Mouse (Mus musculus) naive thymus-derived CD4-positive, alpha-beta T cell, adult 2 months (primary cell): ENCODE results near the gene Platr17.

Experiments used
- DNase-seq: peaks from one replicate; pipeline ENCODE4 v3.0.0-alpha.2; 2011; ENCODE audit warnings: low read depth

Platr17 gene

DNA sequence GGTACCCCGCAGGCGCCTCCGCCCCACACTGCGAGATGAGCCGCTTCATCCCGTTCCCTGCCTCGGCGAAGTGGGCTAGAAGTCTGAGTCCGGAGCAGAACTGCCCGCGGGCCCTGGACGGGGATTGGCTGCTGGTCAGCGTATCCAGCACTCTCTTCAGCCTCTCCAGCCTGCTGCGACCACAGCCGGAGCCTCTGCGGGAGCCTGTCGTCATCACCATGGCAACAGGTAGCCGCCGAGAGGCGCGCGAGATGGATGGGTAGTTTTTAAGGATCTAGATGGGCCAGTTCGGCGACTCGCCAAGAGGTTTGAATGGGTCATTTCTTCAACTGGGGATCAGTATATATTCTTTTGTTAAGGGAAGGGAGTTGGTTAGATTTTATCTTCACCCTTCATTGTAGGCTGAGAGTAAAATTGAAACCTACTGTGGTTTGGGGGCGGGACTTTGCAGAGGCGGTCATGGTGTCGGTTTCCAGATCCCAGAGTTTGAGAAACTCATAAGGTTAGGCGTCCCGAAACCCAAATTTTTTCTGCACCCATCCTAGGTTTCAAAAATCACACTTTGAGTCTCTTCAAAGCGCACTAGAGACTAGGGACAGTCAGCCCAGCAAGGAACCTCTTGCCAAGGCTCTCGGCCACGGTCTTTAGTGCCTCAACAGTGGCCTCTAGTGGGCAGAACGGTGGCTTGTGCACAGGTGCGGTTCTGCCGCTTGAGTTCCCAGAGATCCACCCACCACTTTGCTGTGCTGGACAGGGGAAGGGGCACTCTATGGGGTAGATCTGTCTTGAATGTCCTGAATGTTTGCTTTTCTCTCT, 15.6 kb downstream of the Platr17 start:
- peak; percentile 93 for DNase-seq

DNA sequence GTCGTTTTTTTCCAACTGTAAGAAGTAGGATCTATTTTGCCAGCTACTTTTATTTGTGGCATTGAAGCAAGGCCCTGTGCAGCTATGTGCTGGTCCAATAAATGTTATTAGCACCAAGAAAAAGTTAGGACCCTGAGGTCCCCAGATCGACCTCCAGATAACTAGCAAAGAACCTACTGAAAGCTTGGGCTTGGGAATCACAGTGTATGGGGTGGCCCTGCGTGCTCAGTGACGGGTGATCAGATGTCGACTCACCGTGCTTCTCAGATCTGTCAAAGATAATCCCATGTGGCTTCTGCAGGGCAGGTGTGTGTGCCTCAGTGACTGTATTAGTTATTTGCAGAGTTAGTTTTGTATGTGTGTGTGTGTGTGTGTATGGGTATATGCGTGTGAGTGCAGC, 16.4 kb downstream of the Platr17 start:
- DNase-seq = no peak

DNA sequence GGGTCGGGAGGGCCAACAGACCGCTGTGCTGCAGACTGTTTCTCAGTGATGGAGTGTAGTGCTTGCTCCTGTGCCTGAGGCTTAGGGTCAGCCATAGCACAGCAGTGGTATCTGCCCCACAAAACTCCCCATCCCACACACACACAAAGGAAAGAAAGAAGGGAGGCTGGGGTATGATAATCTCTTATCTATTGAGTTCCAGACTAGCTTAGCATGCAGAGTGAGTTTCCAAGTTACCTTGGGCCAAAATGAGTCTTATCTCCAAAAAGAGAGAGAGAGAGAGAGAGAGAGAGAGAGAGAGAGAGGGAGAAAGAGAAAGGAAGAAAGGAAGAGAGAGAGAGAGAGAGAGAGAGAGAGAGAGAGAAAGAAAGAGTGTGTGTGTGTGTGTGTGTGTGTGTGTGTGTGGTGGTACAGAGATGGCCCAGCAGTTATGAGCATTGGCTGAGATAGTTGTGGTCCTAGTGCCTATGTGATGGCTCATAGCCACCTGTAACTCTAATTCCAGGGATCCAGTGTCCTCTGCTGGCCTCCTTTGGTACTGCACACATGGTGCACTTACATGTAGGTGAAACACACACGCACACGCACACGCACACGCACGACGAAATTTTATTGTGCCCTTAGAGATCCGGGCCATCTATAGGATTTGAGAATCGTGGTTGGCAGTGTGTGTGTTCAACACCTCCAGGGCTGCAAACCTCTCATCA, 19.8 kb downstream of the Platr17 start:
- peak; percentile 77 for DNase-seq

DNA sequence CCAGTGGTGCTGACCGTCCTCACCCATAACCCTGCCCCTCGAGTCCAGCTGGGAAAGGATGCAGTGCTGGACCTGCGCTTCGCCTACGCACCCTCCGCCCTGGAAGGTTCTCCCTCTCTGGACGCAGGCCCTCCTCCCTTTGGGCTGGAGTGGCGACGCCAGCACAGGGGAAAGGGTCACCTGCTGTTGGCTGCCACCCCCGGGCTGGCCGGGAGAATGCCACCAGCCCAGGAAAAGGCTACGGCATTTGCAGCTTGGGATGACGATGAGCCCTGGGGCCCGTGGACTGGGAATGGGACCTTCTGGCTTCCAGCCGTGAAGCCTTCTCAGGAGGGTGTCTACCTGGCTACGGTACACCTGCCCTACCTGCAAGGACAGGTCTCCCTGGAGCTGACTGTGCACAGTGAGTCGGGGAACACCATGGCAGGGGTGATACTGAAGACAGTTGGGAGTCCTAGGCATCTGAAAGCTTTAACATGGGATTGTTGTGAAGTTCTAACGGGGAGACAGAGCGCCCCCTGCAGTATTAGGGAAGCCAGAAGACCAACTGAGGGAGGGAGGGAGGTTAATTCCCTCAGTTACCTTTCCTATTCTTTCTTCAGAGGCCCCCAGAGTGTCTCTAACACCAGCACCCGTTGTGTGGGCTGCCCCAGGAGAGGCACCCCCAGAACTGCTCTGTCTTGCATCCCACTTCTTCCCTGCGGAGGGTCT, 20.6 kb downstream of the Platr17 start:
- no peak for DNase-seq

DNA sequence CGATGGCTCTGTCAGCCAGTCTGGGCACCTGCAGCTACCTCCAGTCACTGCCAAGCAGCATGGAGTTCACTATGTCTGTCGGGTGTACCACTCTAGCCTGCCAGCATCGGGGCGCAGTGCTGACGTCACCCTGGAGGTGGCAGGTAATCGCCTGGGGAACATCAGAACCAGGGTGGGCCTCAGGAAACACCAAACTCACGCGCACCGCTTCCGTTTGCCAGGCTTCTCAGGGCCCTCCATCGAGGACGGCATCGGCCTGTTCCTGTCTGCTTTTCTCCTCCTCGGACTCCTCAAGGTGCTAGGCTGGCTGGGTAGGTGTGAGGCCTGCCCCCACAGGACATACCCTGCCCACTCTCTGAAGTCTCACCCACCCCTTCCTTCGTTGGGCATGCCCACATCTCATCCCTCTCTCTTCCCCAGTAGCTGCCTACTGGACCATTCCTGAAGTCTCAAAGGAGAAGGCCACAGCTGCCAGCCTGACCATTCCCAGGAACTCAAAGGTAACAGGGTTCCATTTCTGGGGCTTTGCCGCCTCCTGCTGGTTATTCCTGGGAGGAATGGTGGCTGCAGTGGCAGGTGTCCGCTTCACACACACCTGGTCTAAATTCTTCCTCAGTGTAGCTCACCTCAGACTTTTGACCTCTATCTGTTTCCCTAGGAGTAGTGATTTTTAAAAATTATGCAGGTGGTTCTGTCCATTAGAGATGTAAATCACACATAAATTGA, 21.4 kb downstream of the Platr17 start:
- DNase-seq = no peak

DNA sequence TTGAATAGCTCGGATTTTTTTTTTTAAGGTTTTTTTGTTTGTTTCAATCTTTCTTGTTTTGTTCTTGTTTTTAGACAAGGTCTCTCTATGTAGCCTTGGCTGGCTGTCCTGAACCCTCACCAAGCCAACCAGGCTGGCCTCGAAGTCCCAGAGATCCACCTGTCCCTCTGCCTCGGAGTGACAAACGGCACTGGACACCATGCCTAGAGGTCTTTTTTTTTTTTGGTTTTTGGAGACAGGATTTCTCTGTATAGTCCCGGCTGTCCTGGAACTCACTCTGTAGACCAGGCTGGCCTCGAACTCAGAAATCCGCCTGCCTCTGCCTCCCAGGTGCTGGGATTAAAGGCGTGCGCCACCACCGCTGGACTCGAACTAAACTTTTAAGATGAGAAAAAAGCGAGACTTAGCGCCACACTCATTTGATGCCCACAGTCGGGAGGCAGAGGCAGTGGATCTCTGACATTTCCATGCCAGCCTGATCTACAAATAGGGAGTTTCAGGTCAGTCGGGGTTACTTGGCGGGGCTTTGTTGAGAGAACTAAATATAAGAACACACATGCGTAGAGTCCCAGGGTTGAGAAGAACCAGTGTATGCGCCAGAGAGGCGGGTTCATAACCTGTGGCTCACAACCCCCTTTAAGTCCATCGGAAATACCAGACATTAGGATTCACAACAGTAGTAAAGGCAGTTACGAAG, 23.5 kb downstream of the Platr17 start:
- DNase-seq = no peak

DNA sequence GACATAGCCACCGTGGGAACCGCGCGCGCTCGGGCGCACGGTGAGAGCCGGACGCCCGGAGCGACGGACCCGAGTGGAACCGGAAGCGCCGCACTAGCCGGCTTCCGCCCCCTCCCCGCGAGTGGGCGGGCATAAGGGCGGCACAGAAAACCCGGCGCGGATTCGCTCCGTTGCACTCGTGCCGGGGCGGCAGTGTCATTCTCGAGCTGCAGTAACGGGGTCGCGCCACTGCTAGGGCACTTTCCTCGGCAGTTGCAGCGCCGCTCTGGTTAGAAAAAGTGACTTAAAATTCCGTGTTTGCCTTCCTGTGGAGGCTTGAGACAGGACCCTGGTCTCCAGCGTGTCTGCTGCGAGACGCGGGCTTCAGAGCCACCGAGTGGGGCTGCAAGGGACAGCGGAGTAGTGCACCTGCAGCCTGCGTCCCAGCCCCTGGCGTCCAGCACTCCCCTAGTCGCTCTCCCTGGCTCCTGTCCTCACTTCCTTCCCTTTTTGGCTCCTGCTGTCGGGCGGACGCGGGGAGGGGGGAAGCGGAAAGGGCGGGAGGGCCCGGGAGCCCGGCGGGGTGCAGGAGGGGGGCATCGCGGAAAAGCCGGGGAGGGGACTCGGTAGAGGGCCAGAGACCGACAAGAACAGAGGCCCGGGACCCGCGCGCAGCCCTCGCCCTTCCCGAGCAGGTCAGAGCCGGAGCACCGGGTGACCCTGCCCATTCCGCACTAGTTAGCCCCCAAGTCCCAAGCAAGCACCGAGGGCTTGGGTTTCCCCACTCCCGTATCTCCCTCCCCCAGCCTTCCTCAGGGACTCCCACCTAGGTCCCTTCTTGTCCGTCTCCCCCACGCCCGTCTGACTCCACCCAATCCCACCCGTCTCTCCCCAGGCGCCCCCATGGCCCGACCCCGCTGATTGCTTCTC, 24.7 kb downstream of the Platr17 start, which contains the start of gene Rgl2:
Gene Rgl2 (plus strand): TSS at position 173 of the 909 bp plus-strand sequence.
- peak; percentile 94 for DNase-seq

DNA sequence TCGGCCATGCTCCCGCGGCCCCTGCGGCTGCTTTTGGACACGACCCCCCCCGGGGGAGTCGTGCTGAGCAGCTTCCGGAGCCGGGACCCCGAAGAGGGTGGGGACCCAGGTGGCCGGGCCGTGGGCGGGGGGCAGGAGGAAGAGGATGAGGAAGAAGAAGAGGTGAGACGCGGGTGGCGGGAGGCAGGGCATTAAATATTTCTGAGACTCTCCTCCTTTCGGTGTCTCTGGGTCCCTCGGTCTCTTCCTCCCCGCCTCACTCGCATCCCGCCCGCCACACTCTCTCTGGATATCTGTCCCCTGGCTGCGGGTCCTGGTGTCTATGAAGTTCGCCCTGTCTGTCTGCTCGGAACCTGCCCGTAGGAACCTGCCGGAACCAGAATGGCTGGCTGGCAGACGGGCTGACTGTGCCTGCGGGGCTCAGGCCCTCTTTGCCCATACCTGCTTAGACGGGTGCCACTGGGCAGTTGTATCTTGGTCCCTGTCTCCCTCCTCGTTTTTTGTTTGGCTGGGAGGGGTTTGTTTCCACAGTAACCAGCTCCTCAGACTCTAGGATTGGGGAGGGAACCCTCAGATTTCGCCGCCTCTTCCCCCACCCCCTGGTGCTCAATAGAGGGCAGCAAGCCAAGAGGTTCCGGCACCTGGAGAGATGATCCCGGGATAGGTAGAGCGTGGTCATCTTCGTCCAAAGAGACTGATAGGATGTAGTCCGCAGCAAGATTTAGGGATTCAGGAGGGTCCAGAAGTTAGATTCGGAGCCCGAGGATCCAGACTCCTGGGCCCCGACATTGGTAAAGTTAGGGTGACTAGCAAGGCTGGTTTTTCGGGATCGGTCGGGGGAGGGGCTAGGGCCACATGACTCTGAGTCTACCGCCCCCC, 25.6 kb downstream of the Platr17 start:
- peak; percentile 80 for DNase-seq

DNA sequence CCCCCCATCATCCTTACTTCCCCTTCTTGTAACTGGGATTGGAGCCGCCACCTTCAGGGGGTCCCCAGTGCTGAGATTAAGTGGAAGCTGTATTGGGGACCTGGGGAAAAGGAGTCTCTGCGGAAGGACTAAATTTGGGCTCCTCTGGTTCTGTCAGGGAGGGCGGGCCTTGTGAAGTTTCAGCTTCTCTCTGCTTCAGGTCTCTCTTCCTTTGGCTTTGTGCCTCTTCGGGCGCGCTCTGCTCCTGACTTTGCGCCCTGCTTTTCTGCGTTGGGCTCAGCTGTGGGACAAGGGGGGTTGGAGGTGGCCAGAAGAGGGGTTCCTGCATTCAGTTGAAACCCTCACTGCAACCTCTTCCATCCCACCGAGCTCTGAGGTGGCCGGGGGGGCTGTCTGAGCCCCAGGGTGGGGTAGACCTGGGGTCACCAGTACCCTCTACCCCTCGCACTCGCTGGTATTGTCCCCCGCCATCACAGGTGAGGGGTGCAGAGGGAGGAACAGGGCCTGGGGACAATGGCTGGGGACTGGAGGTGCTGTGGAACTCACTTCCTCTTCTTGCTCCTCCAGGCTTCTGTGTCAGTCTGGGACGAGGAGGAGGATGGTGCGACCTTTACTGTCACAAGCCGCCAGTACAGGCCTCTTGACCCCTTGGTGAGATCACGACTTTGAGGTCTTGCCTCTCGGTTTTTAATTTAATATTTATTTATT, 26.4 kb downstream of the Platr17 start:
- peak; percentile 71 for DNase-seq

DNA sequence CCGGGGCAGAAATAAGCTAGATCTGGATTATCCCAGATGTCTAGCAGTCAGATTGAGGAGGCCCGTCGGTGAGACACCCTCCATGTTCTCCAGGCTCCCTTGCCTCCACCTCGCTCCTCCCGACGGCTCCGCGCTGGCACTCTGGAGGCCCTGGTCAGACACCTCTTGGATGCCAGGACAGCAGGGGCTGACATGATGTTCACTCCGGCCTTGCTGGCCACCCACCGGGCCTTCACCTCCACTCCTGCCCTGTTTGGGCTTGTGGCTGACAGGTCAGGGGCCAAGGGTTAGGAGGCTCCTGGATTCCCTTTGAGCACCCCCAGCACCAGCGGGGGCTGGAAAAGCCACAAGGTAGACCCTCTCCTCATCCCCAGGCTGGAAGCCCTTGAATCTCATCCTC, 27.0 kb downstream of the Platr17 start:
- no peak for DNase-seq

DNA sequence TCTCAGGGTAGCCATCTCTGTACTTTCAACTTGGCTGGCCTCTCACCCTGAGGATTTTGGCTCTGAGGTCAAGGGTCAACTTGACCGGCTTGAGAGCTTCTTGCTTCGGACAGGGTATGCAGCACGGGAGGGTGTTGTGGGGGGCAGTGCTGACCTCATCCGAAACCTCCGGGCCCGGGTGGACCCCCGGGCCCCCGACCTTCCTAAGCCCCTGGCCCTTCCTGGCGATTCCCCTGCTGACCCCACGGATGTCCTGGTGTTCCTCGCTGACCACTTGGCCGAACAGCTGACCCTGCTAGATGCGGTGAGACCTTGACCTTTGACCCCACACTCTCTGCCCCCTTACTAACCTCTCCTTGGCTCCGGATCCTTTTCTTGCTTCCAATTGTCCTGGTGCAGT, 27.5 kb downstream of the Platr17 start:
- DNase-seq = no peak

DNA sequence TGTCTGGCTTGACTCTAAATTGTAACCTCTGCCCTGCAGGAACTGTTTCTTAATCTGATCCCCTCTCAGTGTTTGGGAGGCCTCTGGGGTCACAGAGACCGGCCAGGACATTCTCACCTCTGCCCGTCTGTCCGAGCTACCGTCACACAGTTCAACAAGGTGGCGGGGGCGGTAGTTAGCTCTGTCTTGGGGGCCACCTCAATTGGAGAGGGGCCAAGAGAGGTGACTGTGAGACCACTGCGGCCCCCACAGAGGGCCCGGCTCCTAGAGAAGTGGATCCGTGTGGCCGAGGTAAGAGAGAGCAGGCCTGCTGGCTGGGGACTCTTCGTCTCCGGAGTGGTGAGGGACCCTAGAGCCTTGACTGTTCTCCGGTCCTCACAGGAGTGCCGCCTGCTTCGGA, 28.0 kb downstream of the Platr17 start:
- no peak for DNase-seq

DNA sequence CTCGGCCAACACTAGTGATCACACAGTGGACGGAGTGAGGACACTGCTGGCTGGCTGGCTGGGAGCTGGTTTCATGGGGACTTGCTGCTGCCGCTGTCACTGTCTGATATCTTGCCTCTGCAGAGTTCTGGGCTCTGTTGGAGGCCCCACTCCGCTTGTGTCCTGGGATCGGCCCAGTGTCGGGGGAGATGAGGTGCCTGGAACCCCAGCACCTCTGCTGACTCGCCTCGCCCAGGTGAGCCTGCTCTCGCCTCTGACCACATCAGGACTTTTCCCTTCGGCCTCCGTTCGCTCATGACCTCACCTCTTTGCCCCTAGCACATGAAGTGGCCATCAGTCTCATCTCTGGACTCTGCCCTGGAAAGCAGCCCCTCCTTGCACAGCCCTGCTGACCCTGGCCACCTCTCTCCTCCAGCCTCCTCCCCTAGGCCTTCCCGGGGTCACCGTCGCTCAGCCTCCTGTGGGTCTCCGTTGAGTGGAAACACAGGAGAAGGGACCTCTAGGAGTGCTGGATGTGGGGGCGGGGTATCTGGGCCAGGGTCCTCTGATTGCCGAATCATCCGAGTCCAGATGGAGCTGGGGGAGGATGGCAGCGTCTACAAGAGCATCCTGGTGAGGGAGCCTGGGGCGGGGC, 30.6 kb downstream of the Platr17 start:
- DNase-seq = no peak

DNA sequence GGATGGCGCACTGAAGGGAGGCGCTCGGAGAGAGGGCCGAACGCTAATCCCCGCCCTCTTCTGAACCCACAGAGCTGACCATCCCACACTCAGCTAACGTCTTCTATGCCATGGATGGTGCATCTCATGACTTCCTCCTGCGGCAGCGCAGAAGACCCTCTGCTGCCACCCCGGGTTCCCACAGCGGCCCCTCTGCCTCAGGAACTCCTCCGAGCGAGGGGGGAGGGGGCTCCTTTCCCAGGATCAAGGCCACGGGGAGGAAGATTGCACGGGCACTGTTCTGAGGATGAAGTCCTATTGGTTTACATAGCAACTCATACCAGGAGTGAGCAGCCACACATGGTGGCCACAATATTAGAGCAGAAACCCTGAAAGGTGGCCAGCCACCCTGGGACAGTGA, 32.1 kb downstream of the Platr17 start:
- no peak for DNase-seq

DNA sequence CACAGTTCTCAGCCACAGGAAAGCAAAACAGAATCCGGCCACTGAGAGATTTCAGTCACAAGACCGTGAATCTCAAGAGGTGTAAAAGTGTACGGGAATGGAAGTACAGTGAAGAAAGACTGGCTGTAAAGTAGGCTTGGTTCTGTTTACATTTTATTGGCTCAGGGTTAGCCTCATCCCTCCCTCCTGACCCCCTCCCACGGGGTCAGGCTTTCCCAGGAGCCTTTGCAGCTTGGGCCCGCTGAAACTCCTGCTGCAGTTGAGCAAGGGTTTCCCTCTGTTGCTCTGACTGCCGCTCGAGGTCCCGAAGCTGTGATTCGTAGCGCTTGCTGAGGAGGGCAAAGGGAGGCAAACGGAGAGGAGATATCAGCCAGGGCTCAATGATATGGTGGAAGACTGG, 33.8 kb downstream of the Platr17 start:
- DNase-seq = no peak

DNA sequence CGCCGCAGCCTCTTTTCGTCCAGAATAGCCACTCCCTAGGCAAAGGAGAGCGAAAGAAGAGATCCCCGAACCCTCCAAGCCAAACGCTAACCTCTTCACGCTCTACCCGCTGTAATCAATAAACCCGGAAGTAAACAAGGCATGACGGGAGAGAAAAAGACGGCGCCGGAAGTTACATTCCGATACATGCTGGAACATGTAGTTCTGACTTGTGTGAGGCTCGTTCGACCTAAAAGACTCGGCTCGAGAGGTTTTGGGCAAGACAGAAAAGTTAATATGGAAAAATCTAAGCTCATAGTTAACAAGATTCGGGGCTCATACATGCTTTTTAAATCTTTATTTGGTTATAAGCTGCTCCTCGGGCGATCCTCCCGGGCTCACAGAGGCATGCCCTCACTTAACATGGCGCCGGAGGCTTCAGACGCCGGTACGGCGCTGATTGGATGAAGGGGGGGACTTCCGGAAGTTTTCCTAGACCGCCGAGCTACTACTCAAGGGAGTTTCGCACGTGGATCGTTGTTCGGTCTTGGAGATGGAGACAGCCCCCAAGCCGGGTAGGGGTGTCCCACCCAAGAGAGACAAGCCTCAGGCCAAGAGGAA, 35.4 kb downstream of the Platr17 start, which contains the start of the genes Pfdn6 and Wdr46:
Gene Pfdn6 (minus strand): TSS at position 138 of the 600 bp plus-strand sequence.
Gene Wdr46 (plus strand): TSS at position 455 of the 600 bp plus-strand sequence.
- peak; percentile 95 for DNase-seq

DNA sequence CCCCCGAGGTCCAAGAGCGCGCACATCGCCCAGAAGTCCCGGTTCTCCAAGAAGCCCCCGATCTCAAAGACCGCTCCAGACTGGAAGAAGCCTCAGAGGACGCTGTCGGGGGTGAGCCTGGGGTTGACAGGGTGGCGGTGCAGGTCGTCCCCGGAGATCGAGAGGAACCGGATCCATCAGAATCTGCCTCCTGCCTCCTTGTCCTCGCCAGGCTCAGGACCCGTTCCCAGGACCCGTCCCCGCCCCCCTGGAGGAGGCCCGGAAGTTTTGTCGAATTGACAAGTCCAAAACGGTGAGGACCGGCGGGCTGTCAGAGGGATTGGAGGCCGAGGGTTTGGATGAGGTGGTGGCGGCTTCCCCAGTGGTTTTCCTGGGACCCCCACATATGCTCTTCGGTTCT, 36.0 kb downstream of the Platr17 start:
- no peak for DNase-seq

DNA sequence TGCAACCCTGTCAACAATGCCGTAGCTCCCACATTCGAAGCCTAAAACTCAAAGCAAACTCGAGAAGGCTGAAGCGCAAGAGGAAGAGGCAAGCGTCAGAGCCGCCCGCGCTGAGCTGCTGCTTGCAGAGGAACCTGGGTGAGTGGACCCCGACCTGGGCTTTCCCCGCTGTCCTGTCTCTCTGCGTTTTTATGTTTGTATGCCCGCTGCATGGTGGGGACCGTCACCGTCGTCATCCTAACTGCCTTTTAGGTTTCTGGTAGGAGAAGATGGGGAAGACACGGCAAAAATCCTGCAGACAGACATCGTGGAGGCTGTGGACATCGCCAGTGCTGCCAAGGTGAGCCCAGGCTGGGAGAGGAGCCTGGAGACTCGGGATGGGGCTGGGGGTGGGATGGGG, 36.4 kb downstream of the Platr17 start:
- DNase-seq = no peak
